ENCODE assay signal across 8 mouse cellular contexts in the genomic region with DNA sequence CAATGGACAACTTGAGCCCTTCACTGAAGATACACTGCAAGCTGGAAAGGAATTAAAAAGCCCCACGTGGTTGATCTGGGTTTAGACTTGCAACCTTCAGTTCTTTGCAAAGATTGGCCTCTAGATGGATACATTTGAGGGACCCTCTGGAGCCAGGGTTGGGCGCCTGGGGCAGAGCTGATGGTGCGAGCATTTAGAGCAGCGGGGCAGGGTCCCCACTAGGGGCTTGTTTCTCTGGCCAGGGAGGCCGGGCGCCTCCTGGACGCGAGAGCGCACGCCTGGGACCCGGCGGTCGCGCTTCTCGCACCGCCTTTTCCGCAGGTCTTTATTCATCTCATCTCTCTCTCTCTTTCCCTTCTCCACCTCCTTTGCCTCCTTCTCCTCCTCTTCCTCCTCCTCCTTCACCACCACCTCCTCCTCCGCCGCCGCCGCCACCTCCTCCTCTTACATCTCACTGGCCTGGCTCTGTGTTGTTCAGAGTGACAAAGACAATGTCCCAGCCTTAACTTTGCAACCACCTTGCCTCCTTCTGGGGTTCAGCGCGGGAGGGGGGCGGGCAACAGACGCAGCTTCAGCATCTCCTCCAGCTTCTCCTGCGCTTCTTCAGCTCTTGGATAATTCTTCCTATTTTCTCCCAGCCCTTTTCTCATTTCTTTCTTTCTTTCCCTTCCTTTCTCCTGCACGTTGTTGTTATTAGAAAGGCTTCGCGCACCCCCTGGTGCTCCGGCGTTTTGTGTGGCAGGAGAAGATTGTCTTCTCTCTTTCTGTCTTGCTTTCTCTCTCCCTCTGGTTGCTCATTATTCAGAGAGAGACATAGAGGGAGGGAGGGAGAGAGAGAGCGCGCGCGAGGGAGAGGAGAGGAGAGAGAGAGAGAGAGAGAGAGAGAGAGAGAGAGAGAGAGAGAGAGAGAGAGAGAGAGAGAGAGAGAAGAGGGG. TPM values are rescaled to one million over a fixed set of nuclear protein-coding genes. Genes with fewer than 3 reads are reported as not detected.
DNase-seq lines count a peak whose midpoint lies in the region; ATAC-seq lines count a peak whose summit lies in the region.

No protein-coding gene starts in this region.

- peak overlapping the region; percentile 82 for H3K4me2 ChIP-seq in embryonic facial prominence, embryonic 13.5 days
- peak overlapping the region; percentile 70 for H3K4me2 ChIP-seq in hindbrain, embryonic 11.5 days (replicated peaks; ENCODE audit: low read depth, low read length)
- H3K4me2 ChIP-seq in limb, embryonic 12.5 days, result peak overlapping the region; percentile 78

- 0 out of 2 replicates have a peak, but pooled peaks have one; percentile 44 for ATAC-seq in embryonic facial prominence, embryonic 13.5 days (ENCODE audit: insufficient number of reproducible peaks, insufficient read depth, low FRiP score, low TSS enrichment, low read depth)
- ATAC-seq in hindbrain, embryonic 11.5 days (ENCODE audit: low FRiP score), result peak; percentile 62
- ATAC-seq in limb, embryonic 12.5 days (ENCODE audit: insufficient number of reproducible peaks, insufficient read depth, low FRiP score, low TSS enrichment, low read depth), result peak; percentile 60; the same call in 1 of the 2 replicates

- H3K4me1 ChIP-seq in heart, embryonic 10.5 days, result peaks cover 8% of the 10 kb centered on the region; the same call in 1 of the 2 replicates
- peaks cover 22% of the 10 kb centered on the region for H3K4me1 ChIP-seq in embryonic facial prominence, embryonic 13.5 days
- H3K4me1 ChIP-seq in hindbrain, embryonic 11.5 days (replicated peaks; ENCODE audit: control insufficient read depth, insufficient read depth, low read length), result no peaks in the 10 kb centered on the region
- peaks cover 21% of the 10 kb centered on the region; the same call in 1 of the 2 replicates for H3K4me1 ChIP-seq in limb, embryonic 12.5 days (replicated peaks)

- peak; percentile 84 for DNase-seq in heart, embryonic 10.5 days (ENCODE audit: low spot score)
- DNase-seq in heart, adult 9 months (ENCODE audit: low spot score in 2 of 2), result no peak
- peak; percentile 60 for DNase-seq in ZHBTc4 (ENCODE audit: low read depth, low spot score)
- DNase-seq in hindbrain, embryonic 11.5 days (ENCODE audit: low spot score), result peak; percentile 82
- peak; percentile 81 for DNase-seq in neural tube, embryonic 10.5 days (ENCODE audit: extremely low spot score, low spot score)
- no peak for DNase-seq in thymus, postnatal 36 days

- H3K9ac ChIP-seq in embryonic facial prominence, embryonic 13.5 days, result peak overlapping the region; percentile 92
- H3K9ac ChIP-seq in hindbrain, embryonic 11.5 days (ENCODE audit: low read depth, low read length), result peak overlapping the region; percentile 97
- H3K9ac ChIP-seq in limb, embryonic 12.5 days (replicated peaks), result peak overlapping the region; percentile 92

- H3K36me3 ChIP-seq in heart, embryonic 10.5 days, result no peaks in the 10 kb centered on the region
- H3K36me3 ChIP-seq in embryonic facial prominence, embryonic 13.5 days, result no peaks in the 10 kb centered on the region
- H3K36me3 ChIP-seq in hindbrain, embryonic 11.5 days (ENCODE audit: control insufficient read depth, insufficient read depth, low read length), result no peaks in the 10 kb centered on the region
- no peaks in the 10 kb centered on the region for H3K36me3 ChIP-seq in limb, embryonic 12.5 days

- H3K27ac ChIP-seq in heart, embryonic 10.5 days, result peak overlapping the region; percentile 99
- H3K27ac ChIP-seq in embryonic facial prominence, embryonic 13.5 days, result peak overlapping the region; percentile 98
- H3K27ac ChIP-seq in hindbrain, embryonic 11.5 days (ENCODE audit: low read depth, low read length), result peak overlapping the region; percentile 97
- H3K27ac ChIP-seq in limb, embryonic 12.5 days, result peak overlapping the region; percentile 97

- H3K27me3 ChIP-seq in heart, embryonic 10.5 days (ENCODE audit: insufficient read depth, poor library complexity, severe bottlenecking), result no peaks in the 10 kb centered on the region
- H3K27me3 ChIP-seq in embryonic facial prominence, embryonic 13.5 days, result no peaks in the 10 kb centered on the region
- H3K27me3 ChIP-seq in hindbrain, embryonic 11.5 days (ENCODE audit: control insufficient read depth, insufficient read depth, low read length), result no peaks in the 10 kb centered on the region
- H3K27me3 ChIP-seq in limb, embryonic 12.5 days, result no peaks in the 10 kb centered on the region

- no peaks in the 10 kb centered on the region for H3K9me3 ChIP-seq in heart, embryonic 10.5 days
- no peaks in the 10 kb centered on the region for H3K9me3 ChIP-seq in embryonic facial prominence, embryonic 13.5 days
- H3K9me3 ChIP-seq in hindbrain, embryonic 11.5 days (ENCODE audit: control insufficient read depth, low read length), result no peaks in the 10 kb centered on the region
- no peaks in the 10 kb centered on the region for H3K9me3 ChIP-seq in limb, embryonic 12.5 days

- peak overlapping the region; percentile 83 for H3K4me3 ChIP-seq in heart, embryonic 10.5 days
- H3K4me3 ChIP-seq in embryonic facial prominence, embryonic 13.5 days, result peak overlapping the region; percentile 80
- H3K4me3 ChIP-seq in hindbrain, embryonic 11.5 days (ENCODE audit: low read depth, low read length), result peak overlapping the region; percentile 88
- H3K4me3 ChIP-seq in limb, embryonic 12.5 days (replicated peaks), result peak overlapping the region; percentile 67

- WGBS in heart, embryonic 10.5 days, result under 1% methylated on average over 31 of the region's 35 CpGs
- WGBS in embryonic facial prominence, embryonic 13.5 days, result 0% methylated on average over 31 of the region's 35 CpGs
- WGBS in hindbrain, embryonic 11.5 days, result under 1% methylated on average over 31 of the region's 35 CpGs
- WGBS in limb, embryonic 12.5 days, result under 1% methylated on average over 32 of the region's 35 CpGs

RNA-seq across cellular contexts. Expression of a gene that starts 2.5 kb away (rescaled TPM):
- polyA plus RNA-seq in heart, embryonic 10.5 days (2016; fragmentation: Nextera tagmentation; extraction: Ambion mirVana), result 4.0 and 5.7 TPM in 2 replicates
- 7.7 and 9.0 TPM in 2 replicates for polyA plus RNA-seq in embryonic facial prominence, embryonic 13.5 days (2015; fragmentation: Nextera tagmentation; extraction: Ambion mirVana)
- 22.8 and 34.8 TPM in 2 replicates for polyA plus RNA-seq in hindbrain, embryonic 11.5 days (2014; fragmentation: Nextera tagmentation; extraction: Ambion mirVana)
- polyA plus RNA-seq in limb, embryonic 12.5 days (2016; fragmentation: Nextera tagmentation; extraction: Ambion mirVana), result 7.0 and 8.4 TPM in 2 replicates

Comparison
In these comparisons a context has a peak if more than half of its experiments do, and no peak if none do; other contexts are left out.
1. DNase-seq: peak in heart, embryonic 10.5 days (single experiment), ZHBTc4 (single experiment), hindbrain, embryonic 11.5 days (single experiment) and neural tube, embryonic 10.5 days (single experiment); none in heart, adult 9 months (0 of 2) and thymus, postnatal 36 days (0 of 2).
2. Peak in every context shown above with its lines, with median percentiles within 50 percentile points of each other: H3K27ac ChIP-seq, H3K4me3 ChIP-seq, ATAC-seq, H3K4me2 ChIP-seq and H3K9ac ChIP-seq.